Mouse (Mus musculus) limb, embryonic 14.5 days (tissue): ENCODE results near the gene Card19. TPM values are rescaled to one million over a fixed set of nuclear protein-coding genes. Genes with fewer than 3 reads are reported as not detected.

Source experiments
- ATAC-seq: fragments of 200-750 bp; cut with Nextera tagmentation; 2 replicates; pipeline ENCODE4 v1.8.0; 2017; ENCODE audit warnings: low read depth, moderate number of reproducible peaks, moderate TSS enrichment; ENCODE audit not compliant: low FRiP score
- DNase-seq: peaks from one replicate; pipeline ENCODE4 v3.0.0-alpha.2; 2015; ENCODE audit warnings: low spot score
- H3K27ac ChIP-seq: fragments of 300-500 bp; sonication (generic); replicated peaks from 2 replicates; pipeline ENCODE4 v1.5.1; 2014; ENCODE audit warnings: low read depth, mild to moderate bottlenecking, low read length, moderate library complexity, mixed read lengths
- H3K27me3 ChIP-seq: fragments of 300-500 bp; sonication (generic); 2 replicates; pipeline ENCODE4 v1.6.1; 2014; ENCODE audit warnings: low read length, mixed read lengths; ENCODE audit not compliant: control insufficient read depth, insufficient read depth
- H3K36me3 ChIP-seq: fragments of 300-500 bp; sonication (generic); 2 replicates; pipeline ENCODE4 v1.6.1; 2014; ENCODE audit warnings: mild to moderate bottlenecking, low read length, moderate library complexity, mixed read lengths; ENCODE audit not compliant: control insufficient read depth, insufficient read depth
- H3K4me1 ChIP-seq: fragments of 300-500 bp; sonication (generic); 2 replicates; pipeline ENCODE4 v1.6.1; 2014; ENCODE audit warnings: antibody characterized with exemption, low read length, mixed read lengths; ENCODE audit not compliant: control insufficient read depth, insufficient read depth
- H3K4me2 ChIP-seq: fragments of 300-500 bp; sonication (generic); replicated peaks from 2 replicates; pipeline ENCODE4 v1.6.1; 2014; ENCODE audit warnings: low read depth, mild to moderate bottlenecking, low read length, moderate library complexity; ENCODE audit not compliant: severe bottlenecking
- H3K4me3 ChIP-seq: fragments of 300-500 bp; sonication (generic); replicated peaks from 2 replicates; pipeline ENCODE4 v1.5.1; 2014; ENCODE audit warnings: low read length
- H3K9ac ChIP-seq: fragments of 300-500 bp; sonication (generic); 2 replicates; pipeline ENCODE4 v1.6.1; 2014; ENCODE audit warnings: mild to moderate bottlenecking, low read depth, low read length, moderate library complexity; ENCODE audit not compliant: severe bottlenecking
- H3K9me3 ChIP-seq: fragments of 300-500 bp; sonication (generic); 2 replicates; pipeline ENCODE4 v1.6.1; 2016; ENCODE audit warnings: low read length; ENCODE audit not compliant: control insufficient read depth
- POLR2A ChIP-seq: fragments of 200-500 bp; IDR thresholded peaks from 2 replicates; pipeline ENCODE4 v1.8.0; 2012; ENCODE audit warnings: inconsistent platforms, mild to moderate bottlenecking, moderate library complexity, borderline replicate concordance; ENCODE audit not compliant: insufficient read depth, insufficient read length; ENCODE audit errors: extremely low read depth
- WGBS: fragments of 180-500 bp; shearing (Covaris S2); extraction: QIAGEN DNeasy Blood & Tissue Kit; methylation state at CpG from one replicate; pipeline ENCODE4 v1.1.7; 2014; 5-methylcytosine and 5-hydroxymethylcytosine counted together
- polyA plus RNA-seq, 2 experiments: library from polyadenylated mRNA; depleted of rRNA in 1 of 2; stranded (reverse) in 1 of 2; unstranded in 1 of 2; fragments of >200 nt; fragmentation: Nextera tagmentation in 1 of 2; extraction: Ambion mirVana in 1 of 2; gene quantifications; 2 replicates each; pipeline versions ENCODE4 v1.2.1 to v1.2.3; 2012 to 2014

Gene Card19
- polyA plus RNA-seq, 2 experiments = 67.1 to 71.3 TPM

DNA sequence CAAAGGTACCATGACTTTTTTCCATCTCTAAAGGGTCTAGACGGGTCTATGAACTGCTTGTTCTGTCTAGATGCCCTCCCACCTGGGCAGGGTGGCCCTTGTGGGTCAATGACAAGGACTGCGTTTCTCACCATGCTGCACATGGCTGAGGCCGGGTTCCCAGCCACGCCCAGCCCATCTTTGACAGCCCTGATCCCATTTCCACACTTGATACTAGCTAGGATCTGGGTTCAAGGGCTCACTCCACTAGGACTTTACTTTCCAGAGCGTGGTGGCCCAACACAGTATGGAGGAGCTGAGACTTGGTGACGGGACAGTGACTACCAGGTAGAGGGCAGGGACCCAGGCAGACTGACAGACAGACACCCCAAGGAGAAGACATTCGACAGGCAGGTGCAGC is 13.3 kb downstream of the Card19 start:
- H3K4me1 ChIP-seq = no peaks in the 10 kb centered on the region
- TF ChIP-seq POLR2A = no peak
- ATAC-seq = no peak

DNA sequence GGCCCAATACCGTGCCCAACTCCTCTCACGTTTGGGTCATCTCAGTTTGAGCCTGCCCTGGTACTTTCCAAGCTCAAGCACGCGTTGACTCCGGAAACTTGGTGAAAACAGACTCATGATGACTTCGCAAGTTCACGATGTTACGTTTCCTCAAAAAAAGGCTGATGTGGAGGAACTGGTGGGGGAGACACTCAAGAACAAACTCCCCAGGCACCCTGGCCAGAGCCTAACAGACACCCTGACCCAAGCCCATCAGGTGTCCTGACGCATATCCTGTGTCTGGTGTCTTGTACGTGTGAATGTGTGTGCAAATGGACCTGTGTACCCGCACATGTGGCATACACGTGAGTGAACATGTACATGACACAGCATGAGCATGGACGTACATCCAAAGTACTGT is 15.1 kb downstream of the Card19 start:
- H3K27ac ChIP-seq = no peak overlapping the region
- 89% methylated on average over 13 of the region's 13 CpGs for WGBS
- no peak overlapping the region for H3K4me3 ChIP-seq
- no peak overlapping the region for H3K9ac ChIP-seq
- H3K4me1 ChIP-seq = no peaks in the 10 kb centered on the region
- no peaks in the 10 kb centered on the region for H3K9me3 ChIP-seq
- TF ChIP-seq POLR2A = no peak
- no peak for DNase-seq
- H3K36me3 ChIP-seq = peaks cover 36% of the 10 kb centered on the region
- ATAC-seq = no peak
- no peaks in the 10 kb centered on the region for H3K27me3 ChIP-seq
- no peak overlapping the region for H3K4me2 ChIP-seq

More for the DNA sequence above, 13.3 kb downstream of the Card19 start:
- Histone ChIP-seq H3K9ac (no peak overlapping the region), H3K27me3 (no peaks in the 10 kb centered on the region), H3K4me3 (no peak overlapping the region), H3K36me3 (peaks cover 36% of the 10 kb centered on the region), H3K27ac (no peak overlapping the region), H3K9me3 (no peaks in the 10 kb centered on the region), H3K4me2 (no peak overlapping the region)
- 86% methylated on average over 7 of the region's 7 CpGs for WGBS
- no peak for DNase-seq

DNA sequence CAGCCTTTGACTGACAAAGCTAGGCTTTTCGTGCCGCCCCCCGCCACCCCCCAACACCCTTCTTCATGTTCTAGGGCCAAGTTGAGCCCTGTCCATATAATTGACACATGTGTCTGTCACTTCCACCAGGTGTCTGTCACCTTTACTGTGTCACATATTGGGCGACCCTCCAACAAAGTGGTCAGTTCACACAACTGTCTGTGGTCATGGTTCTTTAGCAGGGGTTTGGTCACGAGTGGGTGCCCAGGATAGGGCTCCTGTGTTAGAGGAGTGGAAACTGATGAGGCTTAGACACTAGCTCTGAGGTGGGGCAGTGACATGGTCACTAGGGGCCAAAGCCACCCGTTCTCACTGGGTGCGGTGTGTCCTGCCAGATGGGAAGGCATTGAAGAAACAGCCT is 15.9 kb downstream of the Card19 start:
- Histone ChIP-seq H3K4me1 (no peaks in the 10 kb centered on the region), H3K27me3 (no peaks in the 10 kb centered on the region), H3K4me2 (no peak overlapping the region), H3K4me3 (no peak overlapping the region), H3K9me3 (no peaks in the 10 kb centered on the region), H3K36me3 (peaks cover 36% of the 10 kb centered on the region), H3K27ac (no peak overlapping the region), H3K9ac (no peak overlapping the region)
- TF ChIP-seq POLR2A = no peak
- DNase-seq (no peak), ATAC-seq (no peak)
- 91% methylated on average over 7 of the region's 7 CpGs for WGBS

DNA sequence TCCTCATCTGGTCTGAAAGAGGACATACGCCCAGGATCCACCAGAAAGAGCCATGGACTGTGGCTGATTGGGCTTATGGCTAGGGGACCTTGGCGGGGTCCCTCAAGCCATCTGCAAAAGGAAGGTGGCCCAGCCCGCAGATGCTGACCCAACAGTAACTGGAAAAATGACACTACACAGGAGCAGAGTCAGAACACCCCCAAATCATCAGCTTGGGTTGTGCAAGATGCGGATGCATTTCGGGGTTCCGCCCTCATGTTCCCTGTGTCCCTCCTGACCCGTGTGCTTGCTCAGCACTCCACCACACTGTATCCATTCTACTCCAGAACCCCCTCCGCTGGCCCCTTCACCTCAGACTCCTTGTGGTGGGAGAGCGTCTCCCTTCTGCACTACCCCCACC is 17.1 kb downstream of the Card19 start:
- H3K9ac ChIP-seq = no peak overlapping the region
- no peaks in the 10 kb centered on the region for H3K9me3 ChIP-seq
- ATAC-seq = no peak
- no peak for TF ChIP-seq POLR2A
- DNase-seq = no peak
- H3K4me2 ChIP-seq = no peak overlapping the region
- no peaks in the 10 kb centered on the region for H3K27me3 ChIP-seq
- no peak overlapping the region for H3K27ac ChIP-seq
- H3K4me3 ChIP-seq = no peak overlapping the region
- no peaks in the 10 kb centered on the region for H3K4me1 ChIP-seq
- WGBS = 89% methylated on average over 9 of the region's 9 CpGs
- peaks cover 29% of the 10 kb centered on the region for H3K36me3 ChIP-seq

DNA sequence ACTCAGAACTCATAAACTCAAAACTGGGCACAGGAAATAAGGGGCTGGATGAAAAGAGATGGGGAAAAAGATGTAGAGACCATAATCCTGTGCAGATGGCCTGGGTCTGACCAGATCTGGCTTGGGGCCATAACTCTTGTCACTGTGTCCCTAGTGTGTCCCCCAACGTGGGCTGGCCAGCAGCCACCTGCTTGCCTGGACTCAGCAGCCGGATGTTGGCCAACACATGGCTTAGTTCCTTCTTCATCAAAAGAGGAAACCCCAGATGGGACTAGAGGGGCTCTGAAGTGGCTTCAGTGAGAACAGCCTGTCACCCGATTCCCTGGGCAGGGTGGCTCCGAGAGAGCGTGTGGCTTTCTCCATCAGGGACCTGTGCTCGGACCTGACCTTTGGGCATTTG is 19.1 kb downstream of the Card19 start:
- no peak overlapping the region for H3K4me3 ChIP-seq
- H3K9ac ChIP-seq = no peak overlapping the region
- no peak for TF ChIP-seq POLR2A
- no peaks in the 10 kb centered on the region for H3K9me3 ChIP-seq
- H3K27me3 ChIP-seq = no peaks in the 10 kb centered on the region
- no peak for DNase-seq
- H3K36me3 ChIP-seq = peaks cover 13% of the 10 kb centered on the region
- WGBS = 74% methylated on average over 6 of the region's 6 CpGs
- no peaks in the 10 kb centered on the region for H3K4me1 ChIP-seq
- H3K27ac ChIP-seq = no peak overlapping the region
- H3K4me2 ChIP-seq = no peak overlapping the region
- no peak for ATAC-seq

DNA sequence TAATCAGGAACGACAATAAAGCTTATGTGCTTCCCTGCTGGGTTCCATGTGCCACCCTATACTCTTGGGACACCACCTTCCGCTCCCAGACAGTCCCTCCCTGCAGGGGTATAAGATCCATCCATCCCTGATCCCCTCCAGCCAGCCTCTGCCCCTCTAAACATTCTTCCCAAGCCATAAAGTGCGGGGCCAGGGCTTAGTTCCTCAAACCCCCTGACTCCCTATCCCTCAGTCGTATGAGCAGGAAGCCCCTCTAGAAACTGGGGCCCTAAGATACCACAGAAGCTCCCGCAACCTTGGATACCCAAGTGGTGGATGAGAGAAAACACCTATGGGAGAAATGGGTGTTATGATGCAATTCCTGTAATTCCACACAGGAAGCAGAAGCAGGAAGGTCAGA is 19.6 kb downstream of the Card19 start:
- Histone ChIP-seq H3K27ac (no peak overlapping the region), H3K27me3 (no peaks in the 10 kb centered on the region), H3K9me3 (no peaks in the 10 kb centered on the region), H3K4me3 (no peak overlapping the region), H3K9ac (no peak overlapping the region), H3K36me3 (peaks cover 13% of the 10 kb centered on the region), H3K4me2 (no peak overlapping the region), H3K4me1 (peaks cover 2% of the 10 kb centered on the region; the same call in 1 of the 2 replicates)
- DNase-seq = no peak
- no peak for TF ChIP-seq POLR2A
- ATAC-seq = no peak
- 76% methylated on average over 5 of the region's 5 CpGs for WGBS
